Comparison of ENCODE assay signal across 8 mouse cellular contexts in the genomic region with DNA sequence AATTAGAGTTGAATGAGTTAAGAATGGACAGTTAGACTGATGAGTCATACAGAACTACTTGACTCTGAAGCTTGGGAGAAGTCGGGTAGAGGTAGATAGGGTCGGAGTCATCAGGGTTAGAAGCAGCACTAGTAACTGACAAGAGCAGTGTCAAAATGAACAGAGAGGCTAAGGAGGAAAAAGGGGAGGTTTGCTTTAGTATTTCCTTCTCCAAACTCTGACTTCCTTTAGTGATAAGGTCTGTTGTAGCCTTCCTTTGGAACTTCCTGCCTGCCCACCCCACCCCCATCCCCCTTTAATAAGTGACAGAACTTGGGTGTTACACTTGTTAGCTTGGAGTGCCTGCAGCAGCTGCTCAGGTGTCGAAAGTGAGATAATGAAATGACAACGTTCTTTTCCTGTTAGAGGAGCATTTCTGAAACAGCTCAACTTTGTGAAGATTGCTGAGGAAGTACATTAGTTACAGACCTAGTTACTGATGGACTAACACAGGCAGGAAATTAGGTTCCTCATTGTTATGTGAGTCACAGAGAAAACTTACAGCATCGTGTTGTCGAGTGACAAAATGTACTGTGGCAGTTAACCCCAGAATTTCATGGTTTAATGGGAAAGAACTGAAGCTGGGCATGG. TPM values are rescaled to one million over a fixed set of nuclear protein-coding genes. Genes with fewer than 3 reads are reported as not detected.
DNase-seq lines count a peak whose midpoint lies in the region; ATAC-seq lines count a peak whose summit lies in the region.

No protein-coding gene starts in this region.

- H3K4me2 ChIP-seq in kidney, embryonic 16.5 days (replicated peaks; ENCODE audit: low read depth, low read length), result peak overlapping the region; percentile 34

- no peak for ATAC-seq in kidney, embryonic 16.5 days (ENCODE audit: low FRiP score, low TSS enrichment)
- ATAC-seq in activated CD4-positive, CD25-positive, alpha-beta regulatory T cell, adult 4 months, result peak; percentile 58
- peak; percentile 53 for ATAC-seq in inflammation-experienced regulatory T-cells, adult 6 months
- ATAC-seq in cerebellum, adult (ENCODE audit: insufficient number of reproducible peaks, low FRiP score, low TSS enrichment), result no peak

- H3K27ac ChIP-seq in kidney, embryonic 16.5 days (ENCODE audit: low read length), result peak overlapping the region; percentile 67

- WGBS in kidney, embryonic 16.5 days, result 22% methylated on average over 6 of the region's 6 CpGs

- H3K4me1 ChIP-seq in kidney, embryonic 16.5 days (ENCODE audit: insufficient read depth, low read length), result peaks cover 33% of the 10 kb centered on the region

- no peak overlapping the region for H3K4me3 ChIP-seq in kidney, embryonic 16.5 days (ENCODE audit: low read length)

- peaks cover 16% of the 10 kb centered on the region for H3K36me3 ChIP-seq in kidney, embryonic 16.5 days (ENCODE audit: insufficient read depth, low read length)

- H3K9me3 ChIP-seq in kidney, embryonic 16.5 days (ENCODE audit: low read length), result no peaks in the 10 kb centered on the region

- no peaks in the 10 kb centered on the region for H3K27me3 ChIP-seq in kidney, embryonic 16.5 days (ENCODE audit: insufficient read depth, low read length)

- no peak for DNase-seq in kidney, adult 11 months
- peak; percentile 63 for DNase-seq in naive thymus-derived CD4-positive, alpha-beta T cell, adult 2 months (ENCODE audit: low read depth)
- DNase-seq in urinary bladder, postnatal 36 days (ENCODE audit: low spot score in 2 of 2), result no peak
- no peak for DNase-seq in adrenal gland, postnatal 4 days (ENCODE audit: low spot score in 2 of 2)

- H3K9ac ChIP-seq in kidney, embryonic 16.5 days (replicated peaks; ENCODE audit: low read length), result peak overlapping the region; percentile 29; the same call in 1 of the 2 replicates

RNA-seq across cellular contexts. Expression of a gene that starts 5.0 kb away (rescaled TPM):
- 11.6 and 11.7 TPM in 2 replicates for polyA plus RNA-seq in kidney, embryonic 16.5 days (2015; fragmentation: Nextera tagmentation; extraction: Ambion mirVana)
- 10 to 100 TPM; 13.9 to 20.4 TPM for polyA plus RNA-seq in activated CD4-positive, CD25-positive, alpha-beta regulatory T cell, adult 4 months (2017; shearing (Covaris generic))
- 10 to 100 TPM; 15.0 to 16.6 (median 15.9) TPM for polyA plus RNA-seq in inflammation-experienced regulatory T-cells, adult 6 months (2017; shearing (Covaris generic))
- 10 to 100 TPM; 51.3 to 53.2 TPM for total RNA-seq in adrenal gland, postnatal 4 days (2021)

RNA-seq across cellular contexts. Expression of a gene that starts 59.5 kb away (rescaled TPM):
- 8.9 TPM in 2 replicates for polyA plus RNA-seq in kidney, embryonic 16.5 days (2015; fragmentation: Nextera tagmentation; extraction: Ambion mirVana)
- 10 to 100 TPM in 1 of 2 experiments, 1 to 10 TPM in 1; 9.4 to 11.1 TPM for polyA plus RNA-seq in activated CD4-positive, CD25-positive, alpha-beta regulatory T cell, adult 4 months (2017; shearing (Covaris generic))
- polyA plus RNA-seq in inflammation-experienced regulatory T-cells, adult 6 months (2017; shearing (Covaris generic)), result 10 to 100 TPM in 2 of 3 experiments, 1 to 10 TPM in 1; 8.5 to 13.3 (median 11.6) TPM
- 10 to 100 TPM; 28.0 to 29.2 TPM for total RNA-seq in adrenal gland, postnatal 4 days (2021)

Comparison
In these comparisons a context has a peak if more than half of its experiments do, and no peak if none do; other contexts are left out.
1. ATAC-seq: peak in activated CD4-positive, CD25-positive, alpha-beta regulatory T cell, adult 4 months (single experiment) and inflammation-experienced regulatory T-cells, adult 6 months (single experiment); none in kidney, embryonic 16.5 days (single experiment) and cerebellum, adult (single experiment).